In the genomic region with DNA sequence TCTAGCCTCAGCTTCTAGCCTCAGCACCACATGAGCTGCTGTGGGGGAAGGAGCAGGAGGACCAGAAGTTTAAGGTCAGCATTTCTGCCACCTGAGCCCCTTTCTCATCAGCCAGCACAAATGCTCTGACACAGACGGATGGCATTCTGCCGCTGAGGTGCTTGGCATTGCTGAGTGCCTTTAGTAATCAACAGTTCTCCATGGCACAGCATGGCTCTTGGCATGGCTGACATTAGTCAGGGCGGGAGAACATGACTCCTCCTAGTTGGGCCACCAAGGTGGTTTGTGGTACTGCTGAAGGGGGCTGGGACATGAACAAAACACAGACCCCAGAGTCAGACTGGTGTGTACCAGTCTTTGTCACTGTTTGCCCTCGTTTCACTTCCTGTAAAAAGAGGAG, we compare ENCODE assay signal across 28 mouse cellular contexts. TPM values are rescaled to one million over a fixed set of nuclear protein-coding genes. Genes with fewer than 3 reads are reported as not detected.
DNase-seq lines count a peak whose midpoint lies in the region; ATAC-seq and TF ChIP-seq lines count a peak whose summit lies in the region.
"Had no signal": no experiment of that assay in that cellular context is flagged by ENCODE, and none has a peak within 500 bp of the region (broad histone marks: within the 10 kb centered on the region; RNA-seq: fewer than 3 reads in every experiment).

No protein-coding gene starts in this region.

- TF ChIP-seq EP300 in ES-Bruce4 (IDR thresholded peaks at IDR 0.05; ENCODE audit: insufficient read depth, low read depth, low read length): no peak

- H3K9me3 ChIP-seq in hindbrain, postnatal 0 days (ENCODE audit: low read length): no peaks in the 10 kb centered on the region
- no peaks in the 10 kb centered on the region for H3K9me3 ChIP-seq in hindbrain, embryonic 12.5 days (replicated peaks)
- no peaks in the 10 kb centered on the region for H3K9me3 ChIP-seq in ES-Bruce4 (replicated peaks; ENCODE audit: control insufficient read depth, insufficient read depth, low read length, poor library complexity, severe bottlenecking)
- H3K9me3 ChIP-seq: embryonic facial prominence, embryonic 13.5 days; G1E; heart, embryonic 12.5 days; hindbrain, embryonic 15.5 days had no signal

- H3K4me2 ChIP-seq in hindbrain, postnatal 0 days (ENCODE audit: low read depth, low read length): no peak overlapping the region
- no peak overlapping the region for H3K4me2 ChIP-seq in hindbrain, embryonic 12.5 days (replicated peaks)
- H3K4me2 ChIP-seq: embryonic facial prominence, embryonic 13.5 days; heart, embryonic 12.5 days; hindbrain, embryonic 15.5 days had no signal

- DNase-seq in adrenal gland, adult 2 months: peak; percentile 14
- DNase-seq in adrenal gland, adult 8-10 months: no peak
- DNase-seq in hindbrain, postnatal 0 days (ENCODE audit: low spot score): peak; percentile 35
- peak; percentile 87 for DNase-seq in cerebellum, adult 9-11 months
- no peak for DNase-seq in urinary bladder, adult 2 months (ENCODE audit: low spot score)
- no peak for DNase-seq in kidney, postnatal 4 days
- DNase-seq: adrenal gland, postnatal 25 days; forebrain, postnatal 0 days; heart, postnatal 14 days; kidney, adult 18-20 months; kidney, postnatal 10 days; layer of hippocampus, postnatal 36 days; lung, adult 2 months; lung, postnatal 36 days; right cerebral cortex, adult 18-20 months; thymus, postnatal 4 days had no signal

- no peaks in the 10 kb centered on the region for H3K27me3 ChIP-seq in hindbrain, postnatal 0 days (ENCODE audit: insufficient read depth, low read length)
- H3K27me3 ChIP-seq in hindbrain, embryonic 12.5 days: no peaks in the 10 kb centered on the region
- H3K27me3 ChIP-seq in ES-Bruce4 (ENCODE audit: control insufficient read depth, insufficient read depth, low read length, poor library complexity, severe bottlenecking): no peaks in the 10 kb centered on the region
- H3K27me3 ChIP-seq: embryonic facial prominence, embryonic 13.5 days; heart, embryonic 12.5 days; hindbrain, embryonic 15.5 days had no signal

- H3K36me3 ChIP-seq in hindbrain, postnatal 0 days (ENCODE audit: insufficient read depth, low read length): no peaks in the 10 kb centered on the region
- no peaks in the 10 kb centered on the region; the same call in 1 of the 2 replicates for H3K36me3 ChIP-seq in hindbrain, embryonic 12.5 days
- H3K36me3 ChIP-seq in ES-Bruce4 (ENCODE audit: control insufficient read depth, insufficient read depth, low read length, poor library complexity, severe bottlenecking): no peaks in the 10 kb centered on the region
- H3K36me3 ChIP-seq: hindbrain, embryonic 15.5 days had no signal

- ATAC-seq in hindbrain, postnatal 0 days: no peak
- ATAC-seq in hindbrain, embryonic 12.5 days (ENCODE audit: low FRiP score): no peak
- ATAC-seq: activated CD4-positive, CD25-positive, alpha-beta regulatory T cell, adult 4 months; forebrain, postnatal 0 days; midbrain, embryonic 16.5 days had no signal

- 0 out of 2 replicates have a peak overlapping the region, but pooled peaks have one; percentile 13 for H3K9ac ChIP-seq in hindbrain, postnatal 0 days (replicated peaks; ENCODE audit: low read length)
- no peak overlapping the region for H3K9ac ChIP-seq in hindbrain, embryonic 12.5 days
- 0 out of 2 replicates have a peak overlapping the region, but pooled peaks have one; percentile 6 for H3K9ac ChIP-seq in ES-Bruce4 (ENCODE audit: low read depth, poor library complexity, severe bottlenecking)
- H3K9ac ChIP-seq: embryonic facial prominence, embryonic 13.5 days; forebrain, postnatal 0 days; heart, embryonic 12.5 days; hindbrain, embryonic 15.5 days had no signal

- no peak overlapping the region for H3K4me3 ChIP-seq in hindbrain, postnatal 0 days (ENCODE audit: low read length)
- H3K4me3 ChIP-seq in hindbrain, embryonic 12.5 days: no peak overlapping the region
- H3K4me3 ChIP-seq in ES-Bruce4 (ENCODE audit: low read depth, low read length): no peak overlapping the region
- H3K4me3 ChIP-seq: embryonic facial prominence, embryonic 13.5 days; heart, embryonic 12.5 days; hindbrain, embryonic 15.5 days; layer of hippocampus, adult 2 months had no signal

- H3K27ac ChIP-seq in hindbrain, postnatal 0 days: no peak overlapping the region; the same call in 1 of the 2 replicates
- H3K27ac ChIP-seq in hindbrain, embryonic 12.5 days: no peak overlapping the region
- H3K27ac ChIP-seq in ES-Bruce4 (ENCODE audit: insufficient read depth, low read length): peak overlapping the region; percentile 51
- H3K27ac ChIP-seq: embryonic facial prominence, embryonic 13.5 days; hindbrain, embryonic 15.5 days; layer of hippocampus, adult 2 months had no signal

- WGBS in hindbrain, postnatal 0 days: 53% methylated on average over 4 of the region's 4 CpGs
- 77% methylated on average over 4 of the region's 4 CpGs for WGBS in hindbrain, embryonic 12.5 days

- TF ChIP-seq POLR2A in ES-Bruce4 (IDR thresholded peaks at IDR 0.05; ENCODE audit: insufficient read depth, low read length): no peak

- H3K4me1 ChIP-seq in hindbrain, postnatal 0 days (ENCODE audit: insufficient read depth, low read length): peaks cover 13% of the 10 kb centered on the region
- peaks cover 19% of the 10 kb centered on the region for H3K4me1 ChIP-seq in hindbrain, embryonic 12.5 days
- peaks cover 3% of the 10 kb centered on the region for H3K4me1 ChIP-seq in ES-Bruce4 (ENCODE audit: control insufficient read depth, insufficient read depth, low read length)

- no peak for TF ChIP-seq CTCF in hindbrain, postnatal 0 days (IDR thresholded peaks at IDR 0.05; ENCODE audit: low read depth)
- no peak for TF ChIP-seq CTCF in ES-Bruce4 (IDR thresholded peaks at IDR 0.05; ENCODE audit: low read depth, low read length)

RNA-seq across cellular contexts. Expression of gene Gpr137, which starts 5.9 kb away (rescaled TPM):
- 10 to 100 TPM; 47.9 to 51.5 TPM for total RNA-seq in adrenal gland, adult 2 months (2021)
- 202 and 223 TPM in 2 replicates for polyA plus RNA-seq in adrenal gland, adult 2 months (2012; rRNA removed)
- total RNA-seq in adrenal gland, adult 8-10 months (2022): 10 to 100 TPM; 55.6 to 66.1 (median 63.4) TPM
- total RNA-seq in hindbrain, postnatal 0 days (2014; rRNA removed): 122 and 129 TPM in 2 replicates
- 65.6 and 68.7 TPM in 2 replicates for polyA plus RNA-seq in hindbrain, postnatal 0 days (2015; fragmentation: Nextera tagmentation; extraction: Ambion mirVana)
- 40.6 and 47.6 TPM in 2 replicates for polyA plus RNA-seq in hindbrain, embryonic 12.5 days (2016; fragmentation: Nextera tagmentation; extraction: Ambion mirVana)
- 9.0 and 12.8 TPM in 2 replicates for polyA plus RNA-seq in ES-Bruce4 (2011; ENCODE audit: insufficient read depth, insufficient read length, low read depth, missing spikeins)
- polyA plus RNA-seq in urinary bladder, adult 2 months (2012; rRNA removed): 46.3 and 52.2 TPM in 2 replicates

RNA-seq across cellular contexts. Expression of gene Bad, which starts 6.5 kb away (rescaled TPM):
- total RNA-seq in adrenal gland, adult 2 months (2021): 10 to 100 TPM; 44.7 to 58.7 TPM
- 91.2 and 102 TPM in 2 replicates for polyA plus RNA-seq in adrenal gland, adult 2 months (2012; rRNA removed)
- 10 to 100 TPM; 49.9 to 63.1 (median 56.6) TPM for total RNA-seq in adrenal gland, adult 8-10 months (2022)
- 58.2 and 67.0 TPM in 2 replicates for total RNA-seq in hindbrain, postnatal 0 days (2014; rRNA removed)
- 86.6 and 88.0 TPM in 2 replicates for polyA plus RNA-seq in hindbrain, postnatal 0 days (2015; fragmentation: Nextera tagmentation; extraction: Ambion mirVana)
- polyA plus RNA-seq in hindbrain, embryonic 12.5 days (2016; fragmentation: Nextera tagmentation; extraction: Ambion mirVana): 67.7 and 71.7 TPM in 2 replicates
- polyA plus RNA-seq in ES-Bruce4 (2011; ENCODE audit: insufficient read depth, insufficient read length, low read depth, missing spikeins): 14.6 and 16.2 TPM in 2 replicates
- polyA plus RNA-seq in urinary bladder, adult 2 months (2012; rRNA removed): 67.2 and 75.9 TPM in 2 replicates

RNA-seq across cellular contexts. Expression of gene Kcnk4, which starts 13.9 kb away (rescaled TPM):
- under 1 TPM in 1 of 2 experiments, not detected in 1; 0.31 TPM for total RNA-seq in adrenal gland, adult 2 months (2021)
- 0.06 TPM in 1 of 2 replicates, not detected in the other for polyA plus RNA-seq in adrenal gland, adult 2 months (2012; rRNA removed)
- under 1 TPM in 2 of 4 experiments, not detected in 2; 0.14 to 0.24 TPM for total RNA-seq in adrenal gland, adult 8-10 months (2022)
- 13.3 and 17.6 TPM in 2 replicates for total RNA-seq in hindbrain, postnatal 0 days (2014; rRNA removed)
- 15.9 and 21.7 TPM in 2 replicates for polyA plus RNA-seq in hindbrain, postnatal 0 days (2015; fragmentation: Nextera tagmentation; extraction: Ambion mirVana)
- 0.14 and 0.19 TPM in 2 replicates for polyA plus RNA-seq in hindbrain, embryonic 12.5 days (2016; fragmentation: Nextera tagmentation; extraction: Ambion mirVana)
- 1.5 TPM in 1 of 2 replicates, not detected in the other for polyA plus RNA-seq in ES-Bruce4 (2011; ENCODE audit: insufficient read depth, insufficient read length, low read depth, missing spikeins)
- 1.6 and 1.8 TPM in 2 replicates for polyA plus RNA-seq in urinary bladder, adult 2 months (2012; rRNA removed)
- total RNA-seq: G1E; liver, adult 2 months; megakaryocyte-erythroid progenitor cell, adult 5-6 weeks had no signal
- polyA plus RNA-seq: activated CD4-positive, CD25-positive, alpha-beta regulatory T cell, adult 4 months had no signal

RNA-seq across cellular contexts. Expression of gene Catsperz, which starts 23.0 kb away (rescaled TPM):
- total RNA-seq in adrenal gland, adult 2 months (2021): under 1 TPM in 1 of 2 experiments, not detected in 1; 0.58 TPM
- polyA plus RNA-seq in adrenal gland, adult 2 months (2012; rRNA removed): not detected in 2 replicates
- total RNA-seq in adrenal gland, adult 8-10 months (2022): not detected
- total RNA-seq in hindbrain, postnatal 0 days (2014; rRNA removed): 2.0 TPM in 1 of 2 replicates, not detected in the other
- 2.9 and 3.7 TPM in 2 replicates for polyA plus RNA-seq in hindbrain, postnatal 0 days (2015; fragmentation: Nextera tagmentation; extraction: Ambion mirVana)
- polyA plus RNA-seq in hindbrain, embryonic 12.5 days (2016; fragmentation: Nextera tagmentation; extraction: Ambion mirVana): 0.98 TPM in 1 of 2 replicates, not detected in the other
- polyA plus RNA-seq in ES-Bruce4 (2011; ENCODE audit: insufficient read depth, insufficient read length, low read depth, missing spikeins): 1.4 and 1.8 TPM in 2 replicates
- 3.6 and 4.1 TPM in 2 replicates for polyA plus RNA-seq in urinary bladder, adult 2 months (2012; rRNA removed)
- total RNA-seq: adrenal gland, postnatal 25 days; gastrocnemius, postnatal 4 days; heart, postnatal 14 days; liver, adult 2 months; megakaryocyte-erythroid progenitor cell, adult 5-6 weeks had no signal
- polyA plus RNA-seq: activated CD4-positive, CD25-positive, alpha-beta regulatory T cell, adult 4 months; G1E; liver, adult 2 months had no signal

RNA-seq across cellular contexts. Expression of gene Esrra, which starts 26.6 kb away (rescaled TPM):
- 10 to 100 TPM; 29.3 to 62.8 TPM for total RNA-seq in adrenal gland, adult 2 months (2021)
- polyA plus RNA-seq in adrenal gland, adult 2 months (2012; rRNA removed): 67.6 and 87.7 TPM in 2 replicates
- total RNA-seq in adrenal gland, adult 8-10 months (2022): 10 to 100 TPM; 38.3 to 45.1 (median 44.1) TPM
- 47.0 and 61.6 TPM in 2 replicates for total RNA-seq in hindbrain, postnatal 0 days (2014; rRNA removed)
- polyA plus RNA-seq in hindbrain, postnatal 0 days (2015; fragmentation: Nextera tagmentation; extraction: Ambion mirVana): 11.8 and 12.3 TPM in 2 replicates
- 16.0 and 16.6 TPM in 2 replicates for polyA plus RNA-seq in hindbrain, embryonic 12.5 days (2016; fragmentation: Nextera tagmentation; extraction: Ambion mirVana)
- polyA plus RNA-seq in ES-Bruce4 (2011; ENCODE audit: insufficient read depth, insufficient read length, low read depth, missing spikeins): 13.6 and 16.7 TPM in 2 replicates
- 55.8 and 59.1 TPM in 2 replicates for polyA plus RNA-seq in urinary bladder, adult 2 months (2012; rRNA removed)

Comparison
In these comparisons a context has a peak if more than half of its experiments do, and no peak if none do; other contexts are left out.
1. DNase-seq: peak in adrenal gland, adult 2 months (single experiment), hindbrain, postnatal 0 days (single experiment) and cerebellum, adult 9-11 months (single experiment); none in adrenal gland, adult 8-10 months (single experiment), urinary bladder, adult 2 months (single experiment) and kidney, postnatal 4 days (0 of 2).